Mouse (Mus musculus) lung, postnatal 25 days (tissue): ENCODE results near the gene Tmem185b.

ENCODE experiments used
- DNase-seq: peaks from one replicate; pipeline ENCODE4 v3.0.0; 2022; ENCODE audit warnings: low spot score

The Tmem185b gene

DNA sequence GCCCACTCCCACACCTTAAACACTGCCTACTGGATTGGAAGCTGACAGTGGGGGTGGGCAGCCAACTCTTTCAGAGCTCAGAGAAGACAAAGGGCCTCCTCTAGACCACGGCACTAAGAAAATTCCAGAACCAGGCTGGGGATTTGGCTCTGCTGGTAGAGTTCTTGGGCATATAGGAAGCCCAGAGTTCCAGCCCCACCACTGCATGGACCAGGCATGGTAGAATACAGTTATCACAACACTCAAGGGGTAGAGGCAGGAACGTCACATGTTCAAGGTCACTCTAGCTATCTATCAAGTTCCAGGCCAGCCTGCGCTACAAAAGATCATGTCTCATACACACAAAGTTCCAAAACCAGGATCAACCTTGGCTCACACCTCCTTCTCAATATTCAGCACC lies 22.8 kb upstream of the Tmem185b start:
- DNase-seq = no peak

DNA sequence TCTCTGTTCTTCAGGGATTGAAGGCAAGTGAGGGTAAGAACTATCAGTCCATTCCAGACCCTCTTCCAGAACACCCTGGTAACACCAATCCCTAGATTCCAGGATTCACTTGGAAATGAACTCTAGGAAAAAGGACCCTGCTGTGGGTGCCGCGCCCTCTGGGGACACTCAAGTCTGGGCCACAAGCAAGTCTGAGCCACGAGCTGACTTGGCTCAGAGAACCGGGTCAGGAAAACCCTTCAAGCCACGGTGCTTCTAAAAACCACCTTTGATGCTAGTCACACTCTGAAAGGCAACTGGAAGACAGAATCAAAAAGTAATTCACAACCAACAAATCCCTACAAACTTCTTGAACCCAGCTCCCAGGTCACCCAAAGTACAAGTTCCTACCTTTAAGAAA lies 22.2 kb upstream of the Tmem185b start:
- DNase-seq = no peak

DNA sequence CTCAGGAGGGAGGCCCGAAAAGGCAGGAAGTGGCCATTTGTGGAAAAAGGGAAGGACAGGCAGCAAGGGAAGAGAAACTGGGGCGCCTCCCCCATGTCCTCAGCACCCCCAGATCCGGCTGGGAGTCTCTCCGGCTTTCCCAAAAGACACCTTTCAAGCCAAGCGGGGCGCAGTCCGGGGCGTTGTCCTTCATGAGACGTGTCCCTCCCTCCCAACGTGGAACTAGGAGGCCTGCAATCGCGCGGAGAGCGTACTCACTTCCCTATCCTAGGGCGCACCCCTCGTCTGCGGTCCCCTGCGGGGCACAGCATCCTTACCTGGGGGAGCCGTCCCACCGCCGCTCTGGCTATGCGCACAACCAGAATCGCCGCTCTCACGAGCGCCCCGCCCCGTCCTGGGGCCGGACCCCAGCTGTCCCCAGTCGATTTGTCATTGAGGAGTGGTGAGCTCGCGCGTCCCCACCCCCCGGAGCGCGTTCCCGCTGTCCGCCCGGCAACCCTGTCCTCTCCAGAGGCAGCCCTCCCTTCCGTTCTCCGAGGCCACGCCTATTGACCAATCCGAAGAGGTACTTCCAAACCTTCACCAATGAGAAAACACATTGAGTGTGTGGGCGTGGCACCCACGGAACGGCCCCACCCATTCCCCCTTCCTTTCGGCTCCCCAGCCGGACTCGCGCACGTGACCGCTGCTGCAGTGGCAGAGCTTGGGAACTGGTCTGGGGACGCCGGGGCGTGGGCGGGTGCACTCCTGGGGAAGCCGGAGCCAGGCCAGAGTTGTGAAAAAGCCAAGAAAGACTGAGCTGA lies 21.5 kb upstream of the Tmem185b start, which contains the start of gene Ralb:
Gene Ralb (minus strand): TSS at position 535 of the 803 bp plus-strand sequence.
- DNase-seq = peak; percentile 99

DNA sequence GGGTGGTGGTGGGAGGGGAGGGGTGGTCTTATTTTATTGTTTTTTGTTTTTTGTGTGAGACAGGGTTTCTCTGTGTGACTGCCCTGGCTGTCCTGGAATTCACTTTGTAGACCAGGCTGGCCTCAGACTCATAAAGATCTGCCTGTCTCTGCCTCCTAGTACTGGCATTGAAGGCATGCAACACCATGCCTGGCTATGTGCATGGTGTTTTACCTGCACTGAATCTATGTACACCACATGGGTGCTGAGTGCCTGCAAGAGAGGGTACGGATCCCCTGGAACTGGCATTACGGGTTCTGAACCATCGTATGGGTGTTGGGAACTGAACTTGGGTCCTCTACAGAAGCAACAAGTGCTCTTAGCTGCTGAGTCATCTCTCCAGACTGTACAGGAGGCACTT lies 20.0 kb upstream of the Tmem185b start:
- DNase-seq = no peak

DNA sequence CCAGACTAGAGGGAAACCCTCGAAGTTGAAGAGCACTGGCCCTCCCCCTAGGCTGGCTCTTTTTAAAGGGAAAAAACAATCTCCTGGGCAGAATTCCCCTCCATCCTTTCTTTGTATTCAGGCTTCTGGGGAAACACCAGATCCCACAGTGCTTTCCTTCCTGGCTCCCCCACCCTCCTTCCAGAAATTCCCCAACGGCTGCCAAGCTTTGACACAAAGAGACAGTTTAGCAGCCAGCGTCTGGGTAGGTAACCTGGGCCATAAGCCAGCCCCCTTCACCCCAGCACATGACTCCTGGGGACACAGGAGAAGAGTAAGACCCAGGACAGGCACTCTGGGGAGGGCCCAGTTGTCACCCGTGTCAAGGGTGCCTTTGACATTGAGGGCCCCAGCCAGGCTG lies 17.4 kb upstream of the Tmem185b start:
- DNase-seq = peak; percentile 63

DNA sequence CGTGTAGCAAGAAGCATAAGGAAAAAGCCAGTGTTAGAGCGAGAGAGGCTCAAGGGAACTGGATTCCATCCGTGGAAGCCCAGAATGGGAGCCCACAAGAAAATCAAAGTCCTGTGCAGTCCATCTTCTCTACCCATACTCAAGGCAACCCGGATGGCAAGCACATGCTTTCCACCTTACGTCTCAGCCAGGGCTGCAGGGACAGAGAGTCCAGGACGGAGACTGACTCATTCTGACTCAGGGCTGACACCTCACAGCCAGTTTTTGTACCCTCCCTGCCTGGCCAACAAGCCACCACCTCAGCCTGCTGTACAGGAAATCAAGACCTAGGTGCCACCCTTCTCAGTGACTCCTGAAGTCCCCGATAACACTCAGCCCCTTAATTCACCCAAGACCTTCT lies 16.5 kb upstream of the Tmem185b start:
- no peak for DNase-seq

DNA sequence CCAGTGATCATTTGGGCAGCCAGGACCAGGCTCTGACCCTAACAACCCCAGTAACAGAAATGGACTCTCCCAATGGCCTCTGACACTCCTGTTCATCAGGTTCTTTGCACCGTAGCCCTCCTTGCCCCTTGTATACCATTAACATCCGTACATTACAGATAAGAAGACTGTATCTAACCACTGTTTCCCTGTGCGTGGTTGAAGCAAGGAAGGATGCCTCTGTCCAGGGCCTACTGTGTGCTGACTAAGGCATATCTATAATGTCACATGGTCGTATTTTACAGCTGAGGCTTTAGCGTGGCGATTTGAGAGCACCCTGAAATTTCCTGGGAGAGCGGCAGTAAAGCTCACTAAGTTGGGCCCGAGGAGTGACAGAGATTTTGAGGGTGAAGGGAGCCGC lies 15.6 kb upstream of the Tmem185b start:
- DNase-seq = no peak

DNA sequence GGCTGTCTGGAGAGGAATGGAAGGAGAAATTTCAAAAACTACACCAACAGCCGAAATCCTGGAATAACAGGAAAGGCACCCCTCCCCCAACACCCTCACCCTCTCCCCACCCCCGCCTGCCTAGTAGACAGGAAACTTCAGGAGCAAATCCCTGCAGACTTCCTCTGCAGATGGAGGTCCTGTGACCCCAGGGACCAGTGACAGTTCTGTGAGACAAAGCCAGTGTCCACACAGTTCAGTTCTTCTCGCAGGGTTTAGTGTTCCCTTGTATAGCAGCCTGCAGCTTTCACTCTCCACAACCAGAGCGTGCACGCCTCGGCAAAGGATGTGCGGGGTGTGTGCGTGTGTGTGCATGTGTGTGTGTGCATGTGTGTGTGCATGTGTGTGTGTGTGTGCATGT lies 15.1 kb upstream of the Tmem185b start:
- DNase-seq = no peak

DNA sequence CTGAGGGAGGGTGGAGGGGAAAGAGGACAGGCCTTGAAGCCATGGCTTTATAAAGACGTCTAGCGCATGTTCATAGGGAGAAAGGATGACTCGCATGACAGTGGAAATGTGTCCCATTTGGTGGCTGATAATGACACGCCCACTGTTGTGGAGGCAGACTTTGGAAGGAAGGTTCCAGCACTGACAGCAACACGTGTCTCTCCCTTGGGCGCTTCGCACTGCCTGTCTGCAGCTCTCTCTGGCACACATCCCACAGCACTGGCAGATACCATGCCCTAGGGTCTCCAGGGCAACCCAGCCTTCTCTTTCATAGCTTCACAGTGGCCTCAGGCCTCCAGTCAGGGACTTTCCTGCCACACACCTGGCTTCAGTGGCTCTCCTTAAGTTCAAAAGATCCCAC lies 7.9 kb upstream of the Tmem185b start:
- DNase-seq = no peak

DNA sequence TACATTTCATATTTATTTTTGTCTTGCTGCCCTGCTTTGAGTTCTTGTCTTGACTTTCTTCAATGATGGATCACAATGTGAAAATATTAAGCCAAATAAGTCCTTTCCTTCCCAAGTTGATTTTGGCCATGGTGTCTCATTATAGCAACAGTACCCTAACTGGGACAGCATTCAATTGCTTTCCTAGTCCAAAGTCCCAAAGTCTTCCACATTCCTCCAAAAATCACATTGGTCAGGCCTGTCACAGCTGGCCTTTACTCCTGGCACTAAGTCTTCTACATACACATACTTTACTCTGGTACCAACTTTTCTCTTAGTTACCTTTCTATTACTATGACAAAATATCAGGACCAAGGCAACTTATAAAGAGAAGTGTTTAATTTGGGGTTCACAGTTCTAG lies 7.2 kb upstream of the Tmem185b start:
- no peak for DNase-seq

DNA sequence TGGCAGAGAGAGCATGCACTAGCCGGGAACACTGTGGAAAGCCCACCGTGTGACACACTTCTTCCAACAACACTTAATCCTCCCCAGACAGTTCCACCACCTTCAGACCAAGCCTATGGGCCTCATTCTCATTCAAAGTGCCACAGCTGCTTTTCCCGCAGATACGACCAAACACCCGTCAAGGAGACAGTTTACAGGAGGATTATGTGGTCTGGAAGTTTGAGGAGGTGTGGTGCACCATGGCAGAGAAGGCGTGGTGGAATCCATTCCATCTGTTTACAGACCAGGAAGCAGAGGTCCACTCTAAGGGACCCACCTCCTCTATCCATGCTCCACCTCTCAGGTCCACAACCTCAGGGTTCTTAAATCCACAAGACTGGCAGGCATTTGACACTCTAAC lies 6.7 kb upstream of the Tmem185b start:
- DNase-seq = no peak

DNA sequence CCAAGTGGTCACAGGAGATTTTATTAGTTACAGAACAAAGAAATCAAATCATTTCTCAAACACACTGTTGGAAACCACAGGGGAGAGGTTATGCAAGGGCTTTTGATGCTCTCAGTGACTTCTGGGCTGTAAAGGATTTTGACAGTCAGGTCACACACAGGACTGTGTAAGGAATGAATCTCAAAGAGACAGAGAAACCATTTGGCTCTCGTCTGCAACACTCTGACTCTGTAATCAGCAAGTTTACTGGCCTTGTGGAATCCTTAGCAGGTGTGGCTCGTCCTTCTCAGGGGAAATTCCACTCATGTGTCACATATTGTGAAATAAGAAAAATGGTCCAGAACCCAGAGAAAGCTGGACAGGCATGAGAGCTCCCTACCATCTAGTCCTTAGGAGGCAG lies 4.9 kb upstream of the Tmem185b start:
- DNase-seq = peak; percentile 69

DNA sequence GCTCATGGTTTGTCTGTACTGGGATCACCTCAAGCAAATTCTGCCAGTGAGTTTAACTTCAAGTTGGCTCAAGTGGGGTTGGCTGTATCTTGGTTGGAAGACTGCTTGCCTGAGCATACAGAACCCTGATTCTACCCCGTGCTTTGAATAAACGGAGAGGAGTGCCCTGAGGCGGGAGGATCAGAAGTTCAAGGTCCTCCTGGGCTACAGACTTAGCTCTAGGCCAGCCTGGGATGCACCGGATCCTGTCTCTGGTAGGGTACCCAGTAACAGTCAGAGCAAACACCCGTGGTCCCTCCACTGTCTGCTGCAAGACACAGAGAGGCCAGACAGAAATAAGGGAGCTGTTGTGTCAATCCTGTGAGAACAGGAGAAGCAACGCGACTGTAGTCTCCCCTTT lies 4.3 kb upstream of the Tmem185b start:
- DNase-seq = no peak

DNA sequence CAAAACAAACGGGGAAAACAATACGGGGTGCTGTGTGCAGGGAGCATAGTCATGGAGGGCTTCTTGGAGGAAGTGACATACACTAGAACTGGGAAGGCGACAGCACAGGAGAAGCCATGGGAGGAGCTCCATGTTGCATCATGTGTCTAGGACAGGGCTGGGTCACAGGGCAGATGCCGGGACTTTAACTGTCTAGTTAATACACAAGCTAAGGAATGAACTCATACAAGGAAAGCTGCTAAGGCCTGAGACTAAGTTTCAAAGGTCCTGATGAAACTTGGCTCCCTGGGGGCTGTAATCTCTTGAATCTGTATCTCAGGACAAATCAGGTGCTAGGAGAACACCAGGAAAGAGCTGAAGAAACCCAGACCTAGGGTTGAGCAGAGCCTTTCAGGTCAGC lies 3.2 kb upstream of the Tmem185b start:
- DNase-seq = no peak

DNA sequence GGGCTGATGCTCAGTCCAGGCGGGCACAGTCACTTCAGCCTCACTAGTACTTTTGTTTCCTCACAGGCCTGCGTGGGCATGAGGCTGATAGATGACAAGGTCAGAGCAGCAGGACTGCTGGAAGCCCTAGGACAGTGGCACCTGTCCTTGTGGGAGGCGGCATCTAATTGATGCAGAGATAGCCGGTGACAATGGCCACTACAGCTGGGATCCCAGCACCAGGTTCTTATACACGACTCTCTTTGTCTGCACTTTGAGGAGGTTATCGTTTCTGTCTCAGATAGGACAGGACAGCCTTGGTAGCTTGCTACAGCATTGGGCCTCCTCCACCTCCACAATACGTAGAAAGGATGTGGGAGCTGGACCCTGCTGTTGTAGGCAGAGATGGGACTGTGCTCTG lies 2.6 kb upstream of the Tmem185b start:
- no peak for DNase-seq

DNA sequence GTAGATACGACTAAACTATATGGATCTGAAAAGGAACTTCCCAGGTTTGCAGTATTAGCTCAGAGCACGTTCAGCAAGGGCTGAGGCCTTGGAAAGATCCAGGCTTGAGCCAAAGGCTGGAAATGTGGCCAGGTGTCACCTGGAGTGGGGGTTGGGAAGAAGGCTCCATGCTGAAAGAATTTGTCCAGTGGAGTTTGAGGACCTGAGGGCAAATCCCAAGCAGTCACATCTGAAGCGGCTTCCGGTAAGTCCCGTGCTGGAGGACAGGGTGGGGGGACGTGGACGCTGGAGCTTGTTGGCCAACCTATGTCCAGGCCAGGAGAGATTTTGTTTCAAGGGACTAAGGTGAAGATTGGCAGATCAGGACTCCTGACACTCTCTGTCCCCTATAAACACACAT lies 2.1 kb upstream of the Tmem185b start:
- no peak for DNase-seq

DNA sequence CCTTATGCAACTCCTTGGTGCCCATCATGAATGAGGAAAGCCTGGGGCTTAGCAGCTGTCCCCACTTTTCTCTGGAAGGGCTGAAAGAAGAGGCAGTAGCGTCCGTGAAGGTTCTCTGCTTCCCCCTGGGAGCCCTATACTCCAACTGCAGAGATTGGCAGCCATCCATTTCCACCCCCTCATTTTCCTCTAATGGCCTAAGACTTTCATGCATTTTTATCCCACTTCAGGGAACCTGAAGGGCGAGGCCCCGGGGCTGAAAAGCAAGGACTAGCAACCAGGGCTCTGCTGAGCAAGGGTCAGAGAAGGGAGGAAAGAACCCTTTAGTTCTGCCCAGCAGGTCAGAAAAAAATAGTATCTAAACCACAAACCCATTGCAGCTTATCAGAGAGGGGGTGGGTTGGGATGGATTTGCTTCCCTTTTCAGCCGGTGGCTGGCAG lies 936 bp upstream of the Tmem185b start:
- no peak for DNase-seq

DNA sequence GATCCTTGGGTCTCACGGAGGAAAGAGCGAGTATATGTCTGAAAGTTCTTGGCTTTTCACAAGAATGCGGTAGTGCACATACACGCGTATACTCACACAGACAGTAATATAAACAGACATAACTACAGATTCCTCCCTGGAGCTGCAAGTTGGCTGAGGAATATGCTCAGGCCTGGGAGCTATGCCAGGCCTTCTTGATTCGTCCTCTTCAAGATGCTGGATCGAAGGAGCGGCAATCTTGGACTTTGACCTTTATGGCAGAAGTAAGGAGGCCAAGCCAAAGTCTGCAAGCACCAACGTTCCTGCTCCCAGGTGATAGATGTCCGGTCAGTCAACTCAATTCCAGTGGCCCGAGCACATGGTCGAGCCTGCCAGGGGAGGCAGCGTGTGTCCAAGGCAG lies 5.0 kb downstream of the Tmem185b start:
- DNase-seq = no peak

DNA sequence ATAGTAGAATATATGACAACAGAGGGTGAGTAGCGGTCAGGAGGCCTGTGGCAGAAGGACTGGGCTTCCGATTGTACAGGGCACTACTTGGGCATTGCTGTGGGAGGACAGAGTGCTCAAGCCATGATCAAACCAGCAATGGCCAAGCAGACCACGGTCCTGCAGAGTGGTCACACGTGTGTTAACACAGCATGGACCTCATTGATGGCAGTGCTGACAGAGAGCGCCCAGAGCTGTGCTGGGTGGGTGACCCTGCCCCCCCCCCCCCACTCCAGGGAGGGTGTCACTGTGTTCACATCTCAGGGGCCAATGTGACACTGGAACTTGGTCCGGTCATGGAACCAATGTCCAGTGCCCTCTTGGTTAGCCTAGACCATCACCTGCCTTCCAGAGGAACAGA lies 6.2 kb downstream of the Tmem185b start:
- no peak for DNase-seq

DNA sequence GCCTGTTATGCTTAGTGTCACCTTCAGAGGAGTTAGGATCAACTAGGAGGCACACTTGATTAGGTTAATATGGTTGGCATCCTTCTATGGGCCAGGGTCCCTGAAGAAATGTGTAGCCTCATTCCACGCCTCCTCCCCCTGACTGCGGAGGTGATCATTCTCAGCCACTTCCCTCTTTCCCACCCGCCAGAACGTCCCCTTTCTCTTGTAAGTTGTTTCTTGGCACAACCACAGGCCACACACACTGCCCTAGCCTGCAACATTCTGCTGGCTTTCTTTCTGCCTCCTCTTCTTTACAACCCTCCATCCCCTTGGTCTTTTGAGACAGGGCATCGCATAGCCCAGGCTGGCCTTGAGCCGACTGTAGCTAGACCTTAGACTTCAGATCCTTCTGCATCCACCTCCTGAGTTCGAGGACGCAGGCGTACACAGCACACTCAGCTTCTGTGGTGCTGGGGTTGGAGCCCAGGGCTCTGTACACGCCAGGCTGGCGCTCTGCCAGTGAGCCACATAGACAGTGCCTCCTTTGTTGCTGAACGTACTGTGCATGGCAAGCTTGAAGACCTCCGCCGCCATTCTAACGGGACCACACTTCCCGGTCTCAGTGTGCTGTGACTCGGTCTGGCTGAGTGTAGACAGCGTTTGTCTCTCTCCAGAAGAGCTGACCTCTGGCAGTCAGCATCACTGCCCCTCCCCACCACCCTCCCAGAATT lies 7.3 kb downstream of the Tmem185b start:
- DNase-seq = no peak

DNA sequence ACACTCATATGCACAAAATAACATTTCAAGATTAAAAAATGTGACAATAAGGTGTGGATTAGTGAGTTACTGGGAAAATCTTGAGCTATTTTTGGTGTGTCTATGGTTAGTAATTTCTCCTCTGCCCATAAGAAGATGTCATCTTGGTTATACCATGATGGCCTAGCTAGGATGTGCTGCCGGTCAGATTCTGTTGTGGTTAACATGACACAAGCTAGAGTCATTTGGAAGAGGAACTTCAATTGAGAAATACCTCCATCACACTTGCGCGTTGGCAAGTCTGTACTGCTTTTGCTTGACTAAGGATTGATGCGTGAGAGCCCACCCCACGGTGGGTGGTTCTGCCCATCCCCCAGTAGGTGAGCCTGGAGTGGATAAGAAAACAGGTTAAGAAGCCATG lies 8.4 kb downstream of the Tmem185b start:
- no peak for DNase-seq

DNA sequence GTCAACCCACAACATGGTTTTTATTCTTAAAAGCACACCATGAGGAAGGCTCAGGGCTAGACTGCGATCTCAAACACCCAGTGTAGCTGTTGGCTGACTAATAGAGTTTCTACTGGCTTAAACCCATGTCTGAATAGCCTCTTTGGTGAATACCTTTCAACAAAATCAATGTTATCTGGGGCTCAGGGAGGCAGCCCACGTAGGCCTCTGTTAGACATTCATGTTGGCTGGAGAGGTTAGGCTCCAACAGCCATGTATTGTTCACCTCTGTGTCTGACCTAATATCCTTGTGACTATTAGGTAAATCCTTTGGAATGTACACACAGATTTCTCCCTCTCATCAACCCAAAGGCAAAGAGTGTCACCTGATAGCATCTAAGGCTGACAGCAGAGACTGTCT lies 10.2 kb downstream of the Tmem185b start:
- no peak for DNase-seq

DNA sequence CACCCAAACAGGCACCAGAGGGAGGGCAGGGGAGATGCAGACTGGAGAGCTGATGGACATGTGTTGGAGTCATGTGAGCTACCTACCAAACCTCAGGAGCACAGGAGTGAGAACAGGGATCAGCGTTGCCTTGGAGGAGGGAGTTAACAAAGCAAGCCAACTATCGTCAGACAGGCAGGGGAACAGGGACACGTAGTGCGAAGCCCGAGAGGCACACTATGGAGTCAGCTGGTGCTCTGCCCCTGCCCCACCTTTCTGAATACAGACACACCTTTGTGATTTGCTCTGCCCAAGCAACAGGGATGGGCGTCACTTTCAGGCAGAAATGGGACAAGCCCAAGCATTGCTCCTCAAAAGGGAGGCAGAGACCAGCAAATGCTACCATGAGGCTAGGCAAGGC lies 11.7 kb downstream of the Tmem185b start:
- no peak for DNase-seq

DNA sequence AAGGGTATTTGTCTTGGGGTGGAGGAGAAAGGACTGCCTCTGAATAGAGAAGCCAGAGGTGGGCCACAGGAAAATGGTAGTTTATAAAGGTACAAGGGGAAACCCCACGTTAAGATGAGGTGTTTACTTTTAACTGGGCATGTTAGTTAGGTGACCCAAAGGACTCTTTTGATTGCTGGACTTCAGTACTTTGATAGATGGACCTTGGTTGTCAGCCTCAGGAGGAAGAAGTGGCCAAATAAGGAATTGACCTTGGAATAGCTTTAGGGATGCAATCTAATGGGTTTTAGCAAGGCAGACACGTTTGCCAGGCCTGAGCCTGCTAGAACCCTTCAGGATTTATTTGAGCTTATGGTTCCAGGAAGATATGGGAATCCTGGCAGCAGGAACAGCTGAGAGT lies 13.3 kb downstream of the Tmem185b start:
- DNase-seq = no peak
